Mouse (Mus musculus) kidney, postnatal 36 days (tissue): ENCODE measurements around the gene Rxylt1.

Experiments used
- DNase-seq, 2 experiments: peaks; one replicate each; pipeline ENCODE4 v3.0.0; 2021 to 2022; ENCODE audit warnings: mixed read lengths in 2 of 2

The Rxylt1 gene

DNA sequence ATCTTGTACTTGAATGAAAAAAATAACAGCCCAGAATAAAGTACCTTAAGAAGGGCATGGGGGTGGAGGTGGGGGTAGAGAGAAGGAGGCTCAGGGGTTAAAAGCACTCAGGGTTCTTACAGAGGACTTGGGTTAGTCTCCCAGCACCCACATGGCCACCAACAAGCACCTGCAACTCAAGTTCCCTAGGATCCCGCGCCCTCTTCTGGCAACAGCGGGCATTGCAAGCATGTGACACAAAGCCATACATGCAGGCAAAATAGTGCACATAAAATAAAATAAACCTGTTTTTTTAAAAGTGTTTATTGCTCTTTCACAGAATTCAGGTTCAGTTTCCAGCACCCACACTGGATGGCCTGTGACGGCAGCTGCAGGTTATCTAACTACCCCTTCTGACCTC is 56.8 kb downstream of the Rxylt1 start:
- DNase-seq = peak in 1 of 2 experiments; percentile 39

DNA sequence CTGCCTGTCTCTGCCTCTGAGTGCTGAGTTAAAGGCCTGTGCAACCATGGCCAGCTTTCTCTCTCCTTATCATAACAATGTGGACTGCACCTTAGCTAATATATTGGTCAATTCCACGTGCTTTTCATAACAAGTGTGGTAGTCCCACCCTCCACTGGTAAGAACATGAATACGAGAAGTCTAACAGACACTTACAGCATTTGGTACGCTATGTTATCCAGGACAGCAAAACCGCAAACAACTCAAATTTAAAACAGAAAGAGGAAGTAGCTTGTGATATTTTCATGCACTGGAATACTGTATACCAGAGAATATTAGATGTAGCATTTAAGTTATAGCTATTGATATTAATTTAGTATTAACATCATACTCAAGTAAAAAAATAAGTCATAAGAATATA is 57.6 kb downstream of the Rxylt1 start:
- DNase-seq = no peak

DNA sequence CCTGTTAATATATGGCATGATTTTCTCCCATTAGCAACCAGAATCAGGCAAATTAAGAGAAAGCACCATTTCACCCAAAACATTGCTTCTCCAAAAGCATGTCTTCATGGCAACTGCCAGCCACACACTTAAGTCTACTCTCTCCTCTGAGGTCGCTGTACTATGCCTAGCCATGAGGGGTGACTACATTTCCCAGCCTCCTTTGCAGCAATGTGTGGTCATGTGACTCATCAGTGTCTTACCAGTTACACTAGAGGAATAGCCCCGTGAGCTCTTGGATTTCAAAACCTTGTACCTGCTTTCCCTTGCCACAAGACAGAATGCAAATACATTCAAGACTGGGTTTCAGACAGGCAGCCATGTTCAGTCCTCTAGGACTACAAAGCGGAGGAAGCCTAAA is 58.6 kb downstream of the Rxylt1 start:
- peak; percentile 57 to 58 for DNase-seq

DNA sequence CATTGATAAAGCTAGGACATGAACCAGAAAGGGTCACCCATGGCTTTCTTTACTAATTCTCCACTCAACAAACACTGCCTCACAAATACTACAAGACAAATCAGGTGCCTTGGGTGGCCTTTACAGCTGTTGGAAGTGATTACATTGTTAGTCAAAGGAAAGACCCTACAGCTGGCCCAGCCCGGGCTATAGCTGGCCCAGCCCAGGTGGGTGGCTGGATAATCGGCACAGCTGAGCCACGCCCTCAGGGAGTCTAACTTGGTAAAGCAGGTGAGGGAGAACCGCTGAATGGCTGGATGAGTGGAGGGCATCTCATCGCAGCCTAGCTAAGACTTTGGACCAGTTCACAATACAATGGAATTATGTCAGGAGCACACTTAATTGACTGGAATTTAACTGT is 63.9 kb downstream of the Rxylt1 start:
- no peak for DNase-seq

DNA sequence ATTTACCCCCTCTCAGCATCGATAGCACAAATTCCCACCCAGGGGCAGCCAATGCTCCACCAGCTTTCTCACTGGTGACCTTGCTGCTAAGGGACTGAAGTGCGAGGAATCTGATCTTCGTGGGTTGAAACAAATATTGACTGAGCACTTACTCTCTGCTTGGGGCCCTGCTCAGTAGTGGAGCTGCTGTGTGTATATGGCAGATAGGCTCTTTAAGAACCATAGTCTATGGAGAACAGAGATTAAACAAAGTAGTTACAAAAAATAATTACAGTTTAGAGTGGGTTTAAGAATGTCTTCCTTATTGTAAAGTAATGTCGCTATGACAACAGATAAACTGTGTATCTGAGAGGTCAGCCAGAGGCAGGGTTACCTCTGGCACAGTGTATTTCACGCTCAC is 66.8 kb downstream of the Rxylt1 start:
- DNase-seq = no peak

DNA sequence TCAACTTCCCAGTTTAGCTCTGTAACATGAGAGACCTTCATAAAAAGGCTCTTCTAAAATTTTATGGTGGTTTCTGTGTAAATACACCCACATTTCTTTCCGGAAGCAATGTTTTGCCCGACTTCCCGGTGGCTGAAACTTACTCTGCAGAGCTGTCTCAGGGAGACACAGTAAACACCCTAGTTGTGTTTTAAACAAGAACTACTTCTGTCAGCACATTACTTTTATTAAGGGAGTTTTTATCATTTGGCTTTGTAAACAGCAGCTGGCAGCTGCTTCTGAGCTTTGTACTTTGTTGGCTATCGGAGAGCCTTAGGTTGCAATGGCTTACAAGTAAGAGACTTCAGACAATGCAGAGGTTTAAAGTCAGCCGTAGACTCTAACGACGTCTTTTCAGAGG is 67.4 kb downstream of the Rxylt1 start:
- DNase-seq = peak; percentile 17 to 35
